Mouse (Mus musculus): ENCODE data around the gene Atp13a1. TPM values are rescaled to one million over a fixed set of nuclear protein-coding genes. Genes with fewer than 3 reads are reported as not detected.

Atp13a1 gene
- 79.3 and 80.1 TPM in 2 replicates for polyA plus RNA-seq (2012; rRNA removed)

GRCm38 (mm10) chr8:69790773-69791367, at the start of gene Atp13a1, which contains the start of gene Zfp866:
TSS of gene Atp13a1 (plus strand) at chr8:69791163.
TSS of gene Zfp866 (minus strand) at chr8:69791178.

GRCm38 (mm10) chr8:69749544-69750454, 41.2 kb upstream of the Atp13a1 start, which contains the start of gene Zfp963:
TSS of gene Zfp963 (minus strand) at chr8:69749970.

DNA sequence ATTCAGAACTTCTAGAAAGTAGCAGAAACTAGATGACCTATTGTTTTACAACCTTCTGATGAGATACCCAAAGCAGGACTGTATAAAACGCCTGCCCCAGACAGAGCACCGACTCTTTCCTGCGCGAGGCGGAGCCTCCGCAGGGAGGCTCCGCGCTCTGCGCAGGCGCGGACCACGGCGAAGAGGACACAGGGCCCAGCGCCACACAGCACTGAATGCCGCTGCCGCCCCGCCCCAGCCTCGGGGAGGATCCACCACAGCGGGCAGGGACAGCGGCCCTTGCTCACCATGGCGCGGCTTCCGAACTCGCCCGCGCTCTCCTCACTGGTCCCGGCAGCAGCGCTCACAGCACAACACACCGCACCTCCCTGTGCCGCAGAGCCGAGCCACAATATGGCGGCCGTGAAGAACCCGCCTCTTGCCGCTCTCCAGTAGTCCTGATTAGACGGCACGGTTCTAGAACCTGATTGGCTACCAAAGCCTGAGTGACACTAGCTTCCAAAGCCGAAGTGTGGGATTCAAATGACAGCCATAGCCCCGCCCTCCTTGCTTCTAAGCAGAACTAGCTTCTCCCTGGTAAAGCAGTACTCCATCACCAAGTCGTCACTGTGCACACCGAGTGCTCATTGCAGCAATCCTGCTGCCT, 16.3 kb upstream of the Atp13a1 start, which contains the start of gene Gm20422:
Gene Gm20422, minus strand, starts transcription at position 384 of the 646 bp plus-strand sequence.

GRCm38 (mm10) chr8:69808094-69808863, 17.3 kb downstream of the Atp13a1 start, which contains the start of gene Gmip:
TSS of gene Gmip (plus strand) at chr8:69808679.

GRCm38 (mm10) chr8:69822386-69823191, 31.6 kb downstream of the Atp13a1 start, which contains the start of gene Lpar2:
TSS of gene Lpar2 (plus strand) at chr8:69822429.

DNA sequence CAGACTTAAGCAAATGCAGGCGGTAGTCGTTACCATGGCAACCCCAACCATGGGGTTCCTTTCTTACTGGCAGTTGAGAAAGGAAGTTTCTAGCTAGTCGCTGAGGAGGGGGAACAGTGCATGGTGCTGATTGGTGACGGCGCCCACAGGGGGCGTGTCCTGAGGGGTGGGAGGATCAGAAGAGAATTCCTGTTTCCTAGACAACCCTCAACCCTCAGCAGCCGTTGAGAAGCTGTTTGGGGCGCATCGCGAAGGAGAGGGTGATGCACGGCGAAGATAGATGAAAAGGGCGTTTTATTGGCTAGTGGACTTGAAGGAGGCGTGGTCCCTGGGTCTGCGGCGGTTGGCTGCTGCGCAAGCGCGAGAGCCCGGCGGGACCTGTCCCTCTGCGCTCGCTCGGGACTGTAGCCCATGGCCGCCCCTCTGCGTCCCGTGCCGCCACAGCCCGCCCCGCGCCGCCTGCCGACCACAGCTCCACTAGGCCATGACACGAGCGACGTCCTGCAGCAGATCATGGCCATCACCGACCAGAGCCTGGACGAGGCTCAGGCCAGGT, 41.4 kb downstream of the Atp13a1 start, which contains the start of gene Pbx4:
Gene Pbx4, plus strand, starts transcription at position 194 of the 556 bp plus-strand sequence.

Other genes starting within 250 kb of the Atp13a1 start
- gene Zfp868, start 165.6 kb upstream of the Atp13a1 start, polyA plus RNA-seq (2012; rRNA removed): 22.2 and 24.8 TPM in 2 replicates
- 2.1 and 2.2 TPM in 2 replicates for gene Zfp964, start 136.7 kb upstream of the Atp13a1 start, polyA plus RNA-seq (2012; rRNA removed)
- gene Zfp869, start 80.4 kb upstream of the Atp13a1 start, polyA plus RNA-seq (2012; rRNA removed): 18.0 and 18.7 TPM in 2 replicates
- gene Zfp963, start 41.2 kb upstream of the Atp13a1 start, polyA plus RNA-seq (2012; rRNA removed): 10.6 and 11.1 TPM in 2 replicates
- 1.2 and 1.7 TPM in 2 replicates for gene Gm20422, start 16.3 kb upstream of the Atp13a1 start, polyA plus RNA-seq (2012; rRNA removed)
- gene Zfp866, start within 50 bp of the Atp13a1 start, polyA plus RNA-seq (2012; rRNA removed): 37.8 and 39.9 TPM in 2 replicates
- gene Gmip, start 17.5 kb downstream of the Atp13a1 start, polyA plus RNA-seq (2012; rRNA removed): 69.7 and 72.7 TPM in 2 replicates
- 5.8 and 6.0 TPM in 2 replicates for gene Lpar2, start 31.3 kb downstream of the Atp13a1 start, polyA plus RNA-seq (2012; rRNA removed)
- gene Pbx4, start 41.3 kb downstream of the Atp13a1 start, polyA plus RNA-seq (2012; rRNA removed): 35.2 and 36.1 TPM in 2 replicates
- gene Cilp2, start 96.5 kb downstream of the Atp13a1 start, polyA plus RNA-seq (2012; rRNA removed): 3.6 and 4.0 TPM in 2 replicates
- gene Tssk6, start 111.0 kb downstream of the Atp13a1 start, polyA plus RNA-seq (2012; rRNA removed): 0.35 and 0.53 TPM in 2 replicates
- 111 TPM in 2 replicates for gene Ndufa13, start 111.4 kb downstream of the Atp13a1 start, polyA plus RNA-seq (2012; rRNA removed)
- 9.4 and 9.6 TPM in 2 replicates for gene Yjefn3, start 111.5 kb downstream of the Atp13a1 start, polyA plus RNA-seq (2012; rRNA removed)
- 37.4 and 38.1 TPM in 2 replicates for gene Gatad2a, start 205.2 kb downstream of the Atp13a1 start, polyA plus RNA-seq (2012; rRNA removed)

All from central nervous system, embryonic 14 days (tissue).